Mouse (Mus musculus) ES-E14 (cell line): ENCODE measurements around the gene Col7a1.

ENCODE experiments used
- CHD2 ChIP-seq: IDR thresholded peaks from 2 replicates; pipeline ENCODE4 v1.6.1; 2014; ENCODE audit warnings: mild to moderate bottlenecking, low read depth, low read length, inconsistent platforms
- ZC3H11A ChIP-seq: IDR thresholded peaks from 2 replicates; pipeline ENCODE4 v1.6.1; 2012; ENCODE audit warnings: low read depth, mild to moderate bottlenecking, inconsistent platforms, low read length, borderline replicate concordance
- ZNF384 ChIP-seq: IDR thresholded peaks from 2 replicates; pipeline ENCODE4 v1.6.1; 2012; ENCODE audit warnings: low read depth, low read length, inconsistent platforms

- TF ChIP-seq ZNF384 (no peak), CHD2 (no peak), ZC3H11A (no peak)
Measured at GRCm38 (mm10) chr9:108913161-108913560, 40.2 kb upstream of the Col7a1 start.
